23 mouse cellular contexts compared by ENCODE assay signal in genomic region chr2:169586688-169587087, GRCm38 (mm10). TPM values are rescaled to one million over a fixed set of nuclear protein-coding genes. Genes with fewer than 3 reads are reported as not detected.
A peak's percentile ranks its signal among the peaks of the same experiment; 100 is the strongest.
DNase-seq lines count a peak whose midpoint lies in the region; ATAC-seq and TF ChIP-seq lines count a peak whose summit lies in the region.
"Had no signal": no experiment of that assay in that cellular context is flagged by ENCODE, and none has a peak within 500 bp of the region (broad histone marks: within the 10 kb centered on the region; RNA-seq: fewer than 3 reads in every experiment).

No protein-coding gene starts in this region.

- TF ChIP-seq CTCF in stomach, postnatal 0 days (IDR thresholded peaks at IDR 0.05; ENCODE audit: low read depth) = no peak

- 73% methylated on average over 3 of the region's 3 CpGs for WGBS in intestine, embryonic 14.5 days
- WGBS in intestine, embryonic 16.5 days = 67% methylated on average over 3 of the region's 3 CpGs
- 62% methylated on average over 3 of the region's 3 CpGs for WGBS in stomach, postnatal 0 days

- no peaks in the 10 kb centered on the region for H3K9me3 ChIP-seq in intestine, embryonic 14.5 days (ENCODE audit: control insufficient read depth, low read length)
- H3K9me3 ChIP-seq in intestine, embryonic 16.5 days (ENCODE audit: control insufficient read depth, low read length) = no peaks in the 10 kb centered on the region
- no peaks in the 10 kb centered on the region for H3K9me3 ChIP-seq in stomach, postnatal 0 days (ENCODE audit: control insufficient read depth, low read length)
- H3K9me3 ChIP-seq: embryonic facial prominence, embryonic 10.5 days; forebrain, embryonic 10.5 days; heart, embryonic 13.5 days had no signal

- H3K4me1 ChIP-seq in intestine, embryonic 14.5 days (replicated peaks; ENCODE audit: control insufficient read depth, insufficient read depth, low read length) = no peaks in the 10 kb centered on the region
- no peaks in the 10 kb centered on the region for H3K4me1 ChIP-seq in intestine, embryonic 16.5 days (ENCODE audit: control insufficient read depth, insufficient read depth, low read length)
- H3K4me1 ChIP-seq in stomach, postnatal 0 days (replicated peaks; ENCODE audit: control insufficient read depth, insufficient read depth) = no peaks in the 10 kb centered on the region
- H3K4me1 ChIP-seq: heart, embryonic 13.5 days had no signal

- no peak overlapping the region for H3K9ac ChIP-seq in intestine, embryonic 14.5 days (ENCODE audit: low read length)
- no peak overlapping the region for H3K9ac ChIP-seq in intestine, embryonic 16.5 days (ENCODE audit: low read depth, low read length)
- no peak overlapping the region for H3K9ac ChIP-seq in stomach, postnatal 0 days (ENCODE audit: low read length)
- H3K9ac ChIP-seq: heart, embryonic 13.5 days had no signal

- ATAC-seq in intestine, embryonic 14.5 days (replicated peaks; ENCODE audit: low FRiP score, low TSS enrichment, low read depth) = 0 out of 2 replicates have a peak, but pooled peaks have one; percentile 3
- ATAC-seq in intestine, embryonic 16.5 days = no peak
- ATAC-seq in stomach, postnatal 0 days (ENCODE audit: low FRiP score, low TSS enrichment) = peak; percentile 88
- ATAC-seq: forebrain, embryonic 14.5 days had no signal

- H3K27me3 ChIP-seq in intestine, embryonic 14.5 days (replicated peaks; ENCODE audit: control insufficient read depth, insufficient read depth, low read length) = no peaks in the 10 kb centered on the region
- no peaks in the 10 kb centered on the region for H3K27me3 ChIP-seq in intestine, embryonic 16.5 days (replicated peaks; ENCODE audit: control insufficient read depth, insufficient read depth, low read length)
- no peaks in the 10 kb centered on the region for H3K27me3 ChIP-seq in stomach, postnatal 0 days (ENCODE audit: control insufficient read depth, insufficient read depth, low read length)
- H3K27me3 ChIP-seq: heart, embryonic 13.5 days had no signal

- H3K4me2 ChIP-seq in intestine, embryonic 14.5 days (ENCODE audit: low read length) = no peak overlapping the region
- H3K4me2 ChIP-seq in intestine, embryonic 16.5 days (ENCODE audit: low read depth, low read length) = no peak overlapping the region
- H3K4me2 ChIP-seq in stomach, postnatal 0 days (replicated peaks; ENCODE audit: low read depth) = no peak overlapping the region
- H3K4me2 ChIP-seq: heart, embryonic 13.5 days had no signal

- DNase-seq in intestine, embryonic 14.5 days (ENCODE audit: low spot score) = no peak
- DNase-seq in urinary bladder, adult 18-20 months (ENCODE audit: low spot score in 2 of 2) = peak; percentile 22 to 40
- no peak for DNase-seq in urinary bladder, postnatal 4 days (ENCODE audit: low spot score in 2 of 2)
- peak; percentile 34 for DNase-seq in induced T-regulatory cell, adult 2 months (ENCODE audit: low read depth)
- peak; percentile 40 for DNase-seq in stomach, postnatal 0 days (ENCODE audit: low spot score)
- DNase-seq in frontal cortex, postnatal 10 days (ENCODE audit: low spot score in 2 of 2) = no peak
- DNase-seq: adrenal gland, adult 8-10 months; adrenal gland, postnatal 36 days; cerebellum, adult 2 months; cerebellum, postnatal 10 days; gastrocnemius, postnatal 36 days; heart, adult 11 months; heart, postnatal 36 days had no signal

- H3K36me3 ChIP-seq in intestine, embryonic 14.5 days (ENCODE audit: control insufficient read depth, insufficient read depth, low read length) = no peaks in the 10 kb centered on the region
- H3K36me3 ChIP-seq in intestine, embryonic 16.5 days (ENCODE audit: control insufficient read depth, insufficient read depth, low read length) = no peaks in the 10 kb centered on the region
- H3K36me3 ChIP-seq in stomach, postnatal 0 days (ENCODE audit: control insufficient read depth, insufficient read depth, low read length) = no peaks in the 10 kb centered on the region
- H3K36me3 ChIP-seq: embryonic facial prominence, embryonic 10.5 days; forebrain, embryonic 10.5 days; G1E; heart, embryonic 13.5 days had no signal

- no peak overlapping the region for H3K4me3 ChIP-seq in intestine, embryonic 14.5 days (ENCODE audit: low read depth, low read length)
- no peak overlapping the region for H3K4me3 ChIP-seq in intestine, embryonic 16.5 days (ENCODE audit: low read length)
- no peak overlapping the region for H3K4me3 ChIP-seq in stomach, postnatal 0 days (ENCODE audit: low read depth, low read length)
- H3K4me3 ChIP-seq: embryonic facial prominence, embryonic 10.5 days; forebrain, embryonic 10.5 days; heart, embryonic 13.5 days had no signal

- no peak overlapping the region for H3K27ac ChIP-seq in intestine, embryonic 14.5 days (ENCODE audit: low read depth)
- no peak overlapping the region for H3K27ac ChIP-seq in intestine, embryonic 16.5 days (ENCODE audit: low read length)
- 0 out of 2 replicates have a peak overlapping the region, but pooled peaks have one; percentile 40 for H3K27ac ChIP-seq in stomach, postnatal 0 days (replicated peaks)
- H3K27ac ChIP-seq: embryonic facial prominence, embryonic 10.5 days; forebrain, embryonic 10.5 days; heart, embryonic 13.5 days had no signal

- TF ChIP-seq EP300 in stomach, postnatal 0 days (optimal IDR thresholded peaks at IDR 0.05) = no peak

RNA-seq across cellular contexts. Expression of gene Gm11011, which starts 0.9 kb away (rescaled TPM):
- not detected in 2 replicates for polyA plus RNA-seq in intestine, embryonic 14.5 days (2014; fragmentation: Nextera tagmentation; extraction: Ambion mirVana)
- polyA plus RNA-seq in intestine, embryonic 16.5 days (2015; fragmentation: Nextera tagmentation; extraction: Ambion mirVana) = not detected in 2 replicates
- polyA plus RNA-seq in stomach, postnatal 0 days (2015; fragmentation: Nextera tagmentation; extraction: Ambion mirVana) = not detected in 2 replicates
- polyA plus RNA-seq: C2C12; cerebellum, adult 2 months; embryonic facial prominence, embryonic 10.5 days; embryonic facial prominence, embryonic 14.5 days; forebrain, embryonic 10.5 days; forebrain, embryonic 14.5 days; G1E; heart, embryonic 13.5 days; heart, postnatal 0 days; hindbrain, embryonic 11.5 days had no signal

RNA-seq across cellular contexts. Expression of gene Tshz2, which starts 46.1 kb away (rescaled TPM):
- polyA plus RNA-seq in intestine, embryonic 14.5 days (2014; fragmentation: Nextera tagmentation; extraction: Ambion mirVana) = 20.3 and 23.6 TPM in 2 replicates
- polyA plus RNA-seq in intestine, embryonic 16.5 days (2015; fragmentation: Nextera tagmentation; extraction: Ambion mirVana) = 12.7 and 14.0 TPM in 2 replicates
- polyA plus RNA-seq in stomach, postnatal 0 days (2015; fragmentation: Nextera tagmentation; extraction: Ambion mirVana) = 5.4 and 6.7 TPM in 2 replicates
- polyA plus RNA-seq: C2C12, G1E had no signal

Comparison
In these comparisons a context has a peak if more than half of its experiments do, and no peak if none do; other contexts are left out.
1. DNase-seq: peak in urinary bladder, adult 18-20 months (2 of 2), induced T-regulatory cell, adult 2 months (single experiment) and stomach, postnatal 0 days (single experiment); none in intestine, embryonic 14.5 days (single experiment), urinary bladder, postnatal 4 days (0 of 2) and frontal cortex, postnatal 10 days (0 of 2).